Mouse (Mus musculus) activated CD4-positive, CD25-positive, alpha-beta regulatory T cell, adult 4 months (primary cell): ENCODE results near the gene Ppp6r3. TPM values are rescaled to one million over a fixed set of nuclear protein-coding genes. Genes with fewer than 3 reads are reported as not detected.

Experiments used
- ATAC-seq: one replicate; pipeline ENCODE4 v1.8.0; 2017
- polyA plus RNA-seq, 2 experiments: library from polyadenylated mRNA; unstranded; fragments of 100-300 nt; shearing (Covaris generic); gene quantifications; one replicate each; pipeline ENCODE4 v1.2.1; 2017

The Ppp6r3 gene
- polyA plus RNA-seq, 2 experiments from 2014 or later = 63.1 to 63.2 TPM

DNA sequence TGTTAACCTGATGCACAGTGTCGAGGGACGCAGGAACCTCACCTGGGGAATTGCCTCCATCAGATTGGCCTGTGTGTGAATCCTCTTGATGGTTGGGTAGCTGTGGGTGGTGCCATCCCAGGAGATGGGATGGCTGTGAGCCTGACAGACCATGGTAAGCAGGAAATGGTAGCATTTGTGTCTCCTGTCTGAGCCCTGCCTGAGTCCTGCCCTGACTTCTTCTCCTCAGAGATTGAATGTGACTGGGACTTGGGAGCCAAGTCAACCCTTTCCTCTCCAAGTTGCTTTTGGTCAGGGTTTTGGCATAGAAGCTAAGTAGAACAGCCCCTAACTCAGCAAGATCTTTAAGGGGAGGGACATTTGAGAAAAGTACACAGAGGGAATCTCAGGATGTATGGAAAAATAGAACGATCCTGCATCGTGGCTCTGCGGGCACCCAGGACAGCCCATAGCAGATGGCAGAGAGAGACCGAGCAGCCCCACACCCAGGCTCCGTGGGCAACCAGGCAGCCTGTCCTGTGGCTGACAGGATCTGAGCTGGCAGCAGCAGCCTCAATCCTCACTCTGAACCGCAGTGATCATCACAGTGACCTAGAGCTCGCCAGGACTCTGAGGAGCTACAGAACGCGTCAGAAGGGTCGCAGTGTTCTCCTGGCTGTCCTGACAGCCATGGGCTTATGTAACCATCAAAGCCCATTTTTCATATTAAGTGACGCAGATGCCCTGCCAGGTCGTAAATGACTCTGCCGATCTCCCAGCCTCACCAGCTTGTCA is 147.3 kb downstream of the Ppp6r3 start:
- ATAC-seq = no peak

- no peak for ATAC-seq
Measured at GRCm38 (mm10) chr19:3424214-3424613, 151.3 kb downstream of the Ppp6r3 start.

- ATAC-seq = no peak
Measured at GRCm38 (mm10) chr19:3422981-3423380, 152.6 kb downstream of the Ppp6r3 start.

DNA sequence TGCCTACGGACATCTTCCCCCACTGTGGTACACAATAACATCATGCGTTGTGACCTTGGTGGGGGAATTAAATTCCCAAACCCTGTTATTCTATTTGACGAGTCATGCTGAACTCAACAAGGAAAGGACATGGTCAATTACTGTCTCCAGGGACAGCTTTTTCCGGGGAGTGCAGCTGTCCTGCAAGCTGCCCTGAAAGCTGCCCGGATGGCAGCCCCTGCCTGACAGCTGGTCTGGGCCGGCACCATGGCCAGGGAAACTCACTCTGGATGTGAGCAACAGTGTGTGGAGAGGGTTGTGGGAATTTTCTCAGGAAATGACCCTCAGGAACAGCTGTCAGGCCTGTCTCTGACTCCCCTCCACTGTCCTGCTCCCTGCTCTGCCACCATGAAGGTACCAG is 153.1 kb downstream of the Ppp6r3 start:
- ATAC-seq = no peak

GRCm38 (mm10) chr19:3419251-3419650 is 156.3 kb downstream of the Ppp6r3 start:
- ATAC-seq = no peak

- ATAC-seq = no peak
Measured at GRCm38 (mm10) chr19:3414268-3414733, 161.2 kb downstream of the Ppp6r3 start, which contains the start of gene Gal. Gene Gal (minus strand): TSS chr19:3414544.

GRCm38 (mm10) chr19:3405531-3406281 is 169.8 kb downstream of the Ppp6r3 start:
- ATAC-seq = no peak

Other genes starting within 250 kb of the Ppp6r3 start
- gene Tesmin, start 186.9 kb downstream of the Ppp6r3 start, polyA plus RNA-seq = not detected
- 1 to 10 TPM in 1 of 2 experiments, not detected in 1; 2.1 TPM for gene Gal, start 161.2 kb downstream of the Ppp6r3 start, polyA plus RNA-seq
- under 1 TPM in 1 of 2 experiments, not detected in 1; 0.09 TPM for gene Lrp5, start 110.8 kb upstream of the Ppp6r3 start, polyA plus RNA-seq
- 1 to 10 TPM; 4.0 to 5.1 TPM for gene 1810055G02Rik, start 132.5 kb upstream of the Ppp6r3 start, polyA plus RNA-seq
- gene Kmt5b, start 191.7 kb upstream of the Ppp6r3 start, polyA plus RNA-seq = 10 to 100 TPM; 25.0 to 32.4 TPM